Mouse (Mus musculus): Measurements from ENCODE around the gene Ms4a4b.
"Not testable (repeated sequence)": the region's sequence is repeated elsewhere in the genome, so short reads cannot be mapped to it uniquely, and the experiment has no call there.

Ms4a4b gene

DNA sequence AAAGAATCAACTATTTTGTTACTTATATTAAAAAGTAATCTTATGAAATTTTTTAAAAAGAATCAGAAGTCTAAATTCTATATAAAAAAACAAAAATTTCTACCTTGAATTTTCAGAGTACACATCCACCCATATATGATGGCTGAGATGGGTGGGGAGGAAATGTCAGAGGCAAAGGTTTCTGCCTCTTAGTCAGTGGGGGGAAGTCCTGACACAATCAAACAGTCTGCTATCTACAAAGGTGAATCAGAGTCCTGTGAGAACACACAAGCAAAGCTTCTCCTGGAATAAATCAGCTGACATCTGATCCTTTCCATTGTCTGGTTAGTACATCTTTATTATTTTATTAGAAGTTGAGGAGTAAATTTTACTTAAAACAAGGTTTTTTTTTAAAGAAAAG lies at the start of gene Ms4a4b:
Gene Ms4a4b, plus strand, starts transcription at position 216 of the 400 bp plus-strand sequence.
- DNase-seq, result no peak

DNA sequence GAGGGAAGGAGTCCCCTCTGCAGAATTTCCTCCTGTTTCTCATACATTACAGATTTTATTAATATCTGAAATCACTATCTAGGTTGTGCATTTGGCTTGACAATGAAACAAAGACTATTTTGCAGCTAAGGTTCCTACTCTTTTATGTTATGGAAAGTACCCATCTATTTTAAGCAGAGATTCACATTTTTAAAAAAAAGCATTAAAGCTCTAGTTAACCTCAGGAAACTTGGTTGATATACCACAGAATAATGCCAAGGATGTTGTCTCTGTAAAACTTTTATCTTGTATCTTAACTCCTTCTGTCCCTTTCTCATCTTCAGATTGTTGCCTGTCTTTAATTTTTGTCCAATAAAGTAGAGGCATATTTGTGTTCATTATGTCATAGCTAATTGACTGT lies 47.6 kb upstream of the Ms4a4b start:
- DNase-seq, result no peak

- no peak for DNase-seq
Observed at GRCm38 (mm10) chr19:11404527-11404926, 38.8 kb upstream of the Ms4a4b start, which contains the start of gene Ms4a4c. TSS of gene Ms4a4c (plus strand) at chr19:11404770.

DNA sequence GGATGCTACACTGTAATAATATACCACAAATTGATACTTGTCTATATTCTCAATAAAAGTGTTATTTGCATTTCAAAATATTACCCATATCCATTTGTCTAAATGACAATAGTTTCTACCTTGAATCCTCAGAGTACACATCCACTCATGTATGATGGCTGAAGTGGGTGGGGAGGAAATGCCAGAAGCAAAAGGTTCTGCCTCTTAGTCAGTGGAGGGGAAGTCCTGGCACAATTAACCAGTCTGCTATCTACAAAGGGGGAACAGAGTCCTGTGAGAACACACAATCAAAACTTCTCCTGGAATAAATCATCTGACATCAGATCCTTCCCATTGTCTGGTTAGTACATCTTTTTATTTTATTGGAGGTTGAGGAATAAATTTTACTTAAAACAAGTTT lies 35.9 kb upstream of the Ms4a4b start:
- DNase-seq, result no peak

DNA sequence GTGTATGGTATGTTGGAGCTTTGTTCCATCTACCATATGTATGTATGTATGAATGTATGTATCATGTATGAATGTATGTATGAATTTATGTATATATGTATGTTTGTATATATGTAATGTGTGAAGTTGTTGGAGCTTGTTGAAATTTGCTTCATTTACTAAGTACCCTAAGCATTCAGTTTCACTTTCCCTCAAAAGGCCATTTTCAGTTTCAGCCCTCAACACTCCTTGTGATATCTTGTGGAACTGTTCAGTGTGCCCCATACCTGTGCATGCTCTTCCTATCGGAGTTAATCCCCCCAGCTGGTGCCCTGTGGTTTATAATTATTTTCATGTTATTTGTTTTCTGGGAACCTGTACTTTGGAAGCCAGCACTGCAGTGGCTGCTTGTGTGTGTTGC lies 34.8 kb upstream of the Ms4a4b start:
- DNase-seq, result no peak

DNA sequence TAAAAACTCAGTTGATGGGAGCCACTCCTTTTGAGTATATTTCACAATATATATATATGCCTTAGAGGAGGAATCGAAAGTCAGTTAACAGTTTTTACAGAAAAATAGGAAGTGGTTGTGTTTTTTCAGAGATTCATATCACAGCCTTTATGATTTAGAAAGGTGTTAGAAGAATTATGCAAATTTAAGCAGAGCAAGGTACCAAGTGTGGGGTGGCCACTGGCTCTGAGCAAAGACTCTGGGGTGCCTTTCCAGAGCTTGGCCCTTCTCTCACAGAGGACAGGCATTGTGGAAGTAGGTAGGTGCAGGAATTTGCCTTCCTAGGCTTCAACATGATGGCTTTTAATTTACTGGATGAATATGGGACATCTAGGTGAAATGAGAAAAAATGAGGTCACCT lies 31.7 kb upstream of the Ms4a4b start:
- no peak for DNase-seq

GRCm38 (mm10) chr19:11414084-11414483 lies 29.3 kb upstream of the Ms4a4b start:
- DNase-seq, result no peak

- DNase-seq, result no peak
Observed at GRCm38 (mm10) chr19:11415581-11415980, 27.8 kb upstream of the Ms4a4b start.

- DNase-seq, result not testable (repeated sequence)
Observed at GRCm38 (mm10) chr19:11418865-11419264, 24.5 kb upstream of the Ms4a4b start.

DNA sequence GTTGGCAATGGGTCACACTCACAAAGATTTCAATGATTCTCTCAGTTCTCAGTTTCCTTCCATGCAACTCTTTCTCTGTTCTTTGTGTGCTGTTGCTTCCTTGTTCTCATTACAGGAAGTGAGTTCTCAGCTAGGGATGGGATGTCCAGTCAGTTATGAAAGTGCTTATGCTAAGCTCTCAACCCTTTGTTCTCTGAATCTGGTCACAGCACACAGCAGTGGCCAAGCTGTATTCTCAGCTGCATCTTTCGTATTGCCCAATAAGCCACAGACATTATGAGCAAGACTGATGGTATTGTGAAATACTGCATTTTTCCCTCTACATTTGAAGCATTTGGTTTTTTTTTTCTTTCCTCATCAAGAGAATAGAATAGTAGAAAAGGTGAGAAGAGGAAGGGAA lies 12.1 kb upstream of the Ms4a4b start:
- DNase-seq, result not testable (repeated sequence)

- no peak for DNase-seq
Observed at GRCm38 (mm10) chr19:11435058-11435834, 8.1 kb upstream of the Ms4a4b start.

- DNase-seq, result no peak
Observed at GRCm38 (mm10) chr19:11443964-11444363, 611 bp downstream of the Ms4a4b start.

- DNase-seq, result no peak
Observed at GRCm38 (mm10) chr19:11447238-11447637, 3.9 kb downstream of the Ms4a4b start.

DNA sequence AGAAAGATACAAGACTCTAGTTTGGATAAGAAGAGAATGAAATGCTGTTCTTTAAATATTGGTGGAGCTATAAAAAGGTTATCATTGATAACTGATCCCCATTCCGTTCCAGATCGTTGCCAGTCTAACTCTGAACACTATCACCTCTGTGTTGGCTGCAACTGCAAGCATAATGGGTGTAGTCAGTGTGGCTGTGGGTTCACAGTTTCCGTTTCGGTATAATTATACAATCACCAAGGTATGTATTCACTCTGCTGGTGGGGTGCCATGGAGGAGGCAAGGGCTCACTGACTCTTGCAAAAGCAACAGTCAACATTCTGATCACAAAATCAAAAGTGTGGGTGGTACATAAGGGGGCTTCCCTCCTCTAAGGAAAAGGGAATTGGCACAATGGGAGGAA lies 15.7 kb downstream of the Ms4a4b start:
- not testable (repeated sequence) for DNase-seq

DNA sequence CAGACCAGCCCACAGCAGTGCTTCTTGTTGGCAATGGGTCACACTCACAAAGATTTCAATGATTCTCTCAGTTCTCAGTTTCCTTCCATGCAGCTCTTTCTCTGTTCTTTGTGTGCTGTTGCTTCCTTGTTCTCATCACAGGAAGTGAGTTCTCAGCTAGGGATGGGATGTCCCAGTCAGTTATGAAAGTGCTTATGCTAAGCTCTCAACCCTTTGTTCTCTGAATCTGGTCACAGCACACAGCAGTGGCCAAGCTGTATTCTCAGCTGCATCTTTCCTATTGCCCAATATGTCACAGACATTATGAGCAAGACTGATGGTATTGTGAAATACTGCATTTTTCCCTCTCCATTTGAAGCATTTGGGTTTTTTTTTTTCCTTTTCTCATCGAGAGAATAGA lies 21.4 kb downstream of the Ms4a4b start:
- DNase-seq, result not testable (repeated sequence)

DNA sequence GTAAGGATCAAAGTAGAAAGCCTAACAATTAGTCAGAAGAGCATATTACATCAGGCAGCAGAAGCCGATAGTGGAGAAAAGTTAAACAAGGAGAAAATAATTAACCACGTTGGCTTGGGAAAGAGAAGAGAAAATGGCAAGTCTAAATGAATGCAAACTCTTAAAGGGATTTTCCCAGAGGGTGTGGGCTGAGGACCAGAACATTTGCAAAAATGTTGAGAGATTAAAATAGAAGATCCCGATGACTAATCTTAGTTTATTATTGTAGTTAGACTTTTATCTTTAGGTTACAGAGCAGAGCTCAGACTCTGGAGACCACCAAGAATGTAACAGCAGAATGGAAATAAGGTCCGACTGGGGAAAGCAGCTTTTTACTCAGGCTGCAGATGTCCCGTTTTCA lies 23.1 kb downstream of the Ms4a4b start:
- DNase-seq, result no peak

DNA sequence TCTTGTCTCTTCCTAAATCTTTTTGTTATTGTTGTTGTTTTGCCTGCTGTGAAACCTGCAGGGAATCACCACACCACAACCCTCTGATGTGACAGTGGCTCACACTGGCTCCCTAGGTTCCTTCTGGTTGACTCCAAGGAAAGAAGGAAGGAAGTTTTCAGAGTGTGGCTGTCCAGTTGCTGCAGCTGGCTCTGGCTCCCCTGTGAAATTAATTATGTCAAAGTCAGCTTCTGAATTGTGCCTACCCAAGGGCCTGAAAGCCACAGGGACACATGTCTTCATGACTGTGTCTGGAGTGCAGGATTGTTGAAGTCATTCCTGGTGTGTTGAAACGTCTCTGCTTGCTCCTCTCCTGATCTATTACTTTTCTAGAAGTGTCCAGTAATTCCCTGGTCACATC lies 25.0 kb downstream of the Ms4a4b start:
- DNase-seq, result not testable (repeated sequence)

DNA sequence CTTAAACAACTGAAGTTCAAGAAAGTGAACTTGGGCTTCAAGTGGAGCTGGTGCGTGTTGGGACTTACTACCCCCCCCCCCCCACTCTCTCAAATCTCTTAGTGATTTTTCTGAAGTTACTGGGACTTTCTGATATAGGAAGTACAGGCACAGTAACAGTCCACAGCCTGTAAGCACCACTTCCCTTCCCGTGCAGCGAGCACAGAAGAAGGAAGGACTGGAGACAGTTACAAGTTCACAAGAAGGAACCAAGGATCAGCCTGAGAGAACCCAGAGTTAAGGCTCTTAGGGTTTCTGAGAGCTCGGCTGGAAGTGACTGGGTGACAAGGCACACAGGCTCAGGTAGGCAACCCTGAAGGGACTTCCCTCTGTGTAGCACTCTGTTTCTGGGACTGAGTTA lies 25.9 kb downstream of the Ms4a4b start, which contains the start of gene Ms4a6c:
Gene Ms4a6c, plus strand, starts transcription at position 152 of the 400 bp plus-strand sequence.
- not testable (repeated sequence) for DNase-seq

- DNase-seq, result no peak
Observed at GRCm38 (mm10) chr19:11479714-11480113, 36.4 kb downstream of the Ms4a4b start.

- no peak for DNase-seq
Observed at GRCm38 (mm10) chr19:11482684-11483083, 39.3 kb downstream of the Ms4a4b start.

DNA sequence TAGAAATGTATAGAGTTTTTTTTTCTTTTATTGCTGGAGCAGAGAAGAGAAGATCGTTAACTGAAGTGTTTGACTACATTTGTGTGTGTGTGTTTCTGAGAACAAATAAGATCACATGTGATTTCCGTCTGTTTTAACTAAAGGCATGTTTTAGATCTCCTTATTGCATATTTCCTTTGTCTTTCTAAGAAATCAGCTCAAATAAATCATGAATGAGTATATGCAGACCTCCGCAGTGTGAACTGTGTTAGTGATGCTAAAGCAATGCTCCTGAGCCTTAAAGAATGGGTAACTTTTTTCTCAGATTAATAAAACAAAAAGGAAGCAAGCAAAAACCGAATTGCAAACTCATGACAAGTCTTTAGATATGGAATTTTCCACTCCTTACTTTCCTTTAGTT lies 40.6 kb downstream of the Ms4a4b start:
- DNase-seq, result no peak

DNA sequence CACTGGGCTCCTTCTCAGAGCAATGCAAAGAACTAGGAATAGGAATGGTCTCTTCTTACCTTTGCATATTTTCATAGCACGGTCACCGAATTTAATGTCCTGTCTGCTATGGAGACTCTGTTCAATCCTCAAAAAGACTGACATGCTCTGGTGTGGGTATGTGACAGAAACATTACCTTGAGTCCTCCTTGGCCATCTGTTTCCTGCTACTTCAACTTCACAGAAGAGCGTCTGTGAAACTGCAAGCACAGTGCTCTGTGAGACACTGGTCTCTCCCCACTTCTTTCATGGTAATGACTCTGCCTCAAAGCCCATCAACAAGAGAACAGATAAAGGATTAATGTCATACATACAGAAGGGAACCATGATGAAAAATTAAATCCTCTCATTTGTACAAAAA lies 41.0 kb downstream of the Ms4a4b start:
- no peak for DNase-seq

DNA sequence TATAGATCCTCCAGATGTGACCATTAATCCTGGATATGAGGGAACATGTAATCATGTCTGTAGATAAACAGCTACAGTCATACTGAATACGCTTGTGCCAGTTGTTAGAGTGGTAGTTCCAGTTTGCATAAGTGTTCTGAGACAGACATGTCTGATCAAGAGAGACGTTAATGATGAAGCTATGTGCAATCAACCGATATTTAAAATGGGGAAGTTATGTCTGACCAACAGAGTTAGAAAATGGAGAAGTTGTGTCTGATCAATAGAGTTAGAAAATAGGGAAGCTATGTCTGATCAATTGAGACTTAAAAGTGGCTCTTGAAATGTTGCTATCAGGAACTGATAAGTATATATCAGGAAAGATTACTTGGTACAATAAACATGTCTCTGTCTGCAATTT lies 41.9 kb downstream of the Ms4a4b start:
- DNase-seq, result no peak

GRCm38 (mm10) chr19:11485746-11486145 lies 42.4 kb downstream of the Ms4a4b start, which contains the start of gene Gm8369:
TSS of gene Gm8369 (plus strand) at chr19:11485938.
- no peak for DNase-seq

- DNase-seq, result no peak
Observed at GRCm38 (mm10) chr19:11486599-11486998, 43.2 kb downstream of the Ms4a4b start.

All from kidney, postnatal 14 days (tissue).